Mouse (Mus musculus): ENCODE data around the gene Kazald1. TPM values are rescaled to one million over a fixed set of nuclear protein-coding genes. Genes with fewer than 3 reads are reported as not detected.

Kazald1 gene
- total and polyA plus RNA-seq, 3 experiments = 0.39 to 1.5 TPM; not detected in 1

GRCm38 (mm10) chr19:45030111-45030510, 44.9 kb upstream of the Kazald1 start (continued):
- 0 out of 2 replicates have a peak, but pooled peaks have one; percentile 38 for TF ChIP-seq MAX (IDR thresholded peaks at IDR 0.05; ENCODE audit: low read length)
- TF ChIP-seq KAT2A (conservative IDR thresholded peaks at IDR 0.05; ENCODE audit: low read depth, low read length) = no peak

GRCm38 (mm10) chr19:45030746-45031693, 44.0 kb upstream of the Kazald1 start:
- Histone ChIP-seq H3K9me3 (replicated peaks; ENCODE audit: insufficient read depth, low read length) (no peaks in the 10 kb centered on the region), H3K27me3 (ENCODE audit: control insufficient read depth in 1 of 2, insufficient read depth in 2 of 2, low read length in 2 of 2) (no peaks in the 10 kb centered on the region), H3K79me2 (ENCODE audit: control insufficient read depth, insufficient read depth, low read length, poor library complexity) (no peaks in the 10 kb centered on the region), H3K4me3 (ENCODE audit: control insufficient read depth in 1 of 2, insufficient read depth in 1 of 2, low read depth in 2 of 2, low read length in 2 of 2) (peak overlapping the region; percentile 66 to 74), H3K36me3 (ENCODE audit: control insufficient read depth in 1 of 2, insufficient read depth in 2 of 2, low read length in 2 of 2) (peaks cover 0 to 10% of the 10 kb centered on the region in 2 experiments; a peak in 2 of 4 replicates), H3K9ac (ENCODE audit: control insufficient read depth, low read depth, low read length, poor library complexity, severe bottlenecking) (peak overlapping the region; percentile 66), H3K27ac (ENCODE audit: control insufficient read depth, low read depth, low read length) (no peak overlapping the region), H3K4me1 (ENCODE audit: control insufficient read depth in 1 of 2, insufficient read depth in 2 of 2, low read length in 2 of 2) (peaks cover 8 to 22% of the 10 kb centered on the region in 2 experiments)
- peak; percentile 95 for DNase-seq (ENCODE audit: low read depth, low spot score)
- peak; percentile 45 for TF ChIP-seq RAD21 (IDR thresholded peaks at IDR 0.05; ENCODE audit: low read depth, low read length)
- 0 out of 2 replicates have a peak, but pooled peaks have one; percentile 5 for TF ChIP-seq NELFE (IDR thresholded peaks at IDR 0.05; ENCODE audit: low read depth, low read length)
- TF ChIP-seq KAT2A (conservative IDR thresholded peaks at IDR 0.05; ENCODE audit: low read depth, low read length) = no peak
- peak; percentile 92 to 97 (median 96) for TF ChIP-seq CTCF (IDR thresholded peaks at IDR 0.05 in 2 of 3, conservative IDR thresholded peaks at IDR 0.05 in 1 of 3; ENCODE audit: control insufficient read depth in 1 of 3, insufficient read depth in 1 of 3, low read depth in 2 of 3, low read length in 3 of 3, poor library complexity in 1 of 3, severe bottlenecking in 1 of 3)
- 0 out of 2 replicates have a peak, but pooled peaks have one; percentile 0 for TF ChIP-seq MYC (IDR thresholded peaks at IDR 0.05; ENCODE audit: low read depth, low read length)
- TF ChIP-seq UBTF (IDR thresholded peaks at IDR 0.05; ENCODE audit: borderline replicate concordance, insufficient read depth, low read depth, low read length) = no peak
- peak; percentile 77 for TF ChIP-seq SMC3 (IDR thresholded peaks at IDR 0.05; ENCODE audit: low read depth, low read length)
- TF ChIP-seq JUND (IDR thresholded peaks at IDR 0.05; ENCODE audit: low read depth, low read length) = 0 out of 2 replicates have a peak, but pooled peaks have one; percentile 10
- peak; percentile 54 for TF ChIP-seq SIN3A (IDR thresholded peaks at IDR 0.05; ENCODE audit: low read length)

- Histone ChIP-seq H3K27me3 (ENCODE audit: control insufficient read depth in 1 of 2, insufficient read depth in 2 of 2, low read length in 2 of 2) (no peaks in the 10 kb centered on the region), H3K27ac (ENCODE audit: control insufficient read depth, low read depth, low read length) (no peak overlapping the region), H3K4me1 (ENCODE audit: control insufficient read depth in 1 of 2, insufficient read depth in 2 of 2, low read length in 2 of 2) (peaks cover 8 to 22% of the 10 kb centered on the region in 2 experiments), H3K4me3 (ENCODE audit: control insufficient read depth in 1 of 2, insufficient read depth in 1 of 2, low read depth in 2 of 2, low read length in 2 of 2) (peak overlapping the region in 1 of 2 experiments; percentile 33; a peak in 1 of 4 replicates), H3K36me3 (ENCODE audit: control insufficient read depth in 1 of 2, insufficient read depth in 2 of 2, low read length in 2 of 2) (peaks cover 0 to 10% of the 10 kb centered on the region in 2 experiments; a peak in 2 of 4 replicates), H3K79me2 (ENCODE audit: control insufficient read depth, insufficient read depth, low read length, poor library complexity) (no peaks in the 10 kb centered on the region), H3K9me3 (replicated peaks; ENCODE audit: insufficient read depth, low read length) (no peaks in the 10 kb centered on the region), H3K9ac (ENCODE audit: control insufficient read depth, low read depth, low read length, poor library complexity, severe bottlenecking) (peak overlapping the region; percentile 54; the same call in 1 of the 2 replicates)
- DNase-seq (ENCODE audit: low read depth, low spot score) = peak; percentile 92
- TF ChIP-seq POLR2AphosphoS2 (IDR thresholded peaks at IDR 0.05; ENCODE audit: low read length) (no peak), MAFK (IDR thresholded peaks at IDR 0.05; ENCODE audit: borderline replicate concordance, low read depth, low read length) (no peak), POLR2AphosphoS5 (IDR thresholded peaks at IDR 0.05; ENCODE audit: borderline replicate concordance, low read depth, low read length) (no peak), POLR2A (IDR thresholded peaks at IDR 0.05; ENCODE audit: control insufficient read depth in 1 of 2, insufficient read depth in 1 of 2, low read depth in 1 of 2, low read length in 2 of 2, poor library complexity in 1 of 2) (no peak), ZC3H11A (IDR thresholded peaks at IDR 0.05; ENCODE audit: low read depth, low read length) (peak; percentile 81), RCOR1 (IDR thresholded peaks at IDR 0.05; ENCODE audit: low read depth, low read length) (no peak), KAT2A (conservative IDR thresholded peaks at IDR 0.05; ENCODE audit: low read depth, low read length) (no peak), SMC3 (IDR thresholded peaks at IDR 0.05; ENCODE audit: low read depth, low read length) (peak; percentile 75), MXI1 (IDR thresholded peaks at IDR 0.05; ENCODE audit: low read depth, low read length) (no peak), USF1 (IDR thresholded peaks at IDR 0.05; ENCODE audit: low read depth, low read length) (no peak), RAD21 (IDR thresholded peaks at IDR 0.05; ENCODE audit: low read depth, low read length) (peak; percentile 92), CTCF (IDR thresholded peaks at IDR 0.05 in 2 of 3, conservative IDR thresholded peaks at IDR 0.05 in 1 of 3; ENCODE audit: control insufficient read depth in 1 of 3, insufficient read depth in 1 of 3, low read depth in 2 of 3, low read length in 3 of 3, poor library complexity in 1 of 3, severe bottlenecking in 1 of 3) (peak; percentile 93 to 99 (median 97)), MAZ (IDR thresholded peaks at IDR 0.05; ENCODE audit: low read depth, low read length) (peak; percentile 58; the same call in 1 of the 2 replicates), MYC (IDR thresholded peaks at IDR 0.05; ENCODE audit: low read depth, low read length) (peak; percentile 47; the same call in 1 of the 2 replicates), SIN3A (IDR thresholded peaks at IDR 0.05; ENCODE audit: low read length) (peak; percentile 56), MYB (IDR thresholded peaks at IDR 0.05; ENCODE audit: low read depth, low read length) (no peak), ETS1 (IDR thresholded peaks at IDR 0.05; ENCODE audit: low read depth, low read length) (0 out of 2 replicates have a peak, but pooled peaks have one; percentile 9), TAL1 (IDR thresholded peaks at IDR 0.05; ENCODE audit: low read length) (no peak), MAX (IDR thresholded peaks at IDR 0.05; ENCODE audit: low read length) (no peak), BHLHE40 (IDR thresholded peaks at IDR 0.05; ENCODE audit: borderline replicate concordance, low read depth, low read length) (no peak), ZKSCAN1 (IDR thresholded peaks at IDR 0.05; ENCODE audit: low read depth, low read length) (no peak)
These were observed 43.3 kb upstream of the Kazald1 start for GRCm38 (mm10) chr19:45031780-45032179.
